Mouse (Mus musculus) megakaryocyte, embryonic 14.5 days (primary cell): ENCODE data around the gene Clpp.

ENCODE experiments used
- FLI1 ChIP-seq: IDR thresholded peaks from 2 replicates; pipeline ENCODE4 v1.6.1; 2012; ENCODE audit warnings: low read length, inconsistent platforms, mixed read lengths
- GATA1 ChIP-seq: IDR thresholded peaks from 3 replicates; pipeline ENCODE4 v1.6.1; 2012; ENCODE audit warnings: mixed read lengths, low read length, inconsistent platforms, borderline replicate concordance

- TF ChIP-seq GATA1 (no peak), FLI1 (no peak)
These were observed 37.5 kb upstream of the Clpp start for GRCm38 (mm10) chr17:56952639-56953038.
